Mouse (Mus musculus): ENCODE results near the gene E4f1. TPM values are rescaled to one million over a fixed set of nuclear protein-coding genes. Genes with fewer than 3 reads are reported as not detected.
A peak's percentile ranks its signal among the peaks of the same experiment; 100 is the strongest.
"Not testable (repeated sequence)": the region's sequence is repeated elsewhere in the genome, so short reads cannot be mapped to it uniquely, and the experiment has no call there.

E4f1 gene
- total RNA-seq, 4 experiments from 2014 or later: 20.9 to 37.4 (median 26.4) TPM

DNA sequence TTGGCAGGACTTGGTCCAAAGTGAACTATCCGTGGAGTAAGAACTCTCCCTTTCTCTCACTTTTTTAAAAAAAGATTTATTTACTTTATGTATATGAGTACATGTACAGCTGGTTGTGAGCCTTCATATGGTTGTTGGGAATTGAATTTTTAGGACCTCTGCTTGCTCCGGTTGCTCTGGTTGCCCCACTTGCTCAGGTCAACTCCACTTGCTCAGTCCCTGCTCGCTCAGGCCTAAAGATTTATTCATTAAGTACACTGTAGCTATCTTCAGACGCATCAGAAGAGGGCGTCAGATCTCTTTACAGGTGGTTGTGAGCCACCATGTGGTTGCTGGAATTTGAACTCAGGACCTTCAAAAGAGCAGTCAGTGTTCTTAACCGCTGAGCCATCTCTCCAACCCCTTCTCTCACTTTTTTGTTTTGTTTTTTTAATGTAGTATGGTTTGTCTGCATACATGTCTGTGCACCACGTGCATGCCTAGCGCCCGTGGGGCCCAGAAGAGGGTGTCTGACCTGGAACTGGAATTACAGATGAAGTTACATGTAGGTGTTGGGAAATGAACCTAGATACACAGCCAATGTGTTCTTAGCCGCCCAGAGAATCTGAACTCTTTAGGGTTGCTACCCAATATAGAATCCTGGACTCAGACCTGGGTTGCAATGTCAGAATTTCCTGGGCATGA lies 14.4 kb downstream of the E4f1 start:
- DNase-seq: not testable (repeated sequence)

DNA sequence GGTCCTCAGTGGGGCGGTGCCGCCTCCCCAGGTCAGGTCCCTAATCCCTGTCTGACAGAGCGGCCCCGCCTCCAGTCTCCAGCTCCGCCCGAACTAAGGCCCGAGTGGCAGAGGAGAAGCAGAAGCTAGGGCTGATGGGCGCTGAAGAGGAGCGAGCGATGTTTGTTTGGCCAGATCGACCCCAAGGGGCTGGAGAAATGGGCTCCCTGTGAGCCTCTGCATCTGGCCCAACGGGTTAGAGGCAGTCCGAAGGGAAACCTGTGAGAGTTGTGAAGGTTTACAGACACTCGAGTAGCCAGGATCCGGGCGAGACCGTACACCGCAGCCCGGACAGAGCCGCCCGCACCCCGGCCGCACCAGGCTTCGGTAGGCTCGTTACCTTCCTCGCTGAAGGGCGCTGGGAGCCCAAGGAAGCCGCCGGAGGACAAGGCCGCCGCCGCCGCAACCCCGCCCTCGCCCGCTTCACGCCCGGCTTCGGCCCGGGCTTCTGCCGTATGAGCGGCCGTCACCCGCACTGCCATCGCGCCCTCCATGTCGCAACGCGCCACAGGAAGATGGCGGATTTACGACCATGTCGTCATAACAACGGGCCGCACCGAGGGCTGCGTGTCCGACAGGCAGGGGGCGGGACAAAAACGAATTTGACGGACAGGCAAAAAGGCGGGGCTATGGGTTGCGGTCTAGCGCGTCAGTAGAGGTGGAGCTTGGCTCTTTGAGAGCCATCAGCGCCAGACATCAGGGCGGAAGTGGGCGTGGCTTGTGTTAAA lies 15.2 kb downstream of the E4f1 start:
- peak; percentile 99 for DNase-seq

DNA sequence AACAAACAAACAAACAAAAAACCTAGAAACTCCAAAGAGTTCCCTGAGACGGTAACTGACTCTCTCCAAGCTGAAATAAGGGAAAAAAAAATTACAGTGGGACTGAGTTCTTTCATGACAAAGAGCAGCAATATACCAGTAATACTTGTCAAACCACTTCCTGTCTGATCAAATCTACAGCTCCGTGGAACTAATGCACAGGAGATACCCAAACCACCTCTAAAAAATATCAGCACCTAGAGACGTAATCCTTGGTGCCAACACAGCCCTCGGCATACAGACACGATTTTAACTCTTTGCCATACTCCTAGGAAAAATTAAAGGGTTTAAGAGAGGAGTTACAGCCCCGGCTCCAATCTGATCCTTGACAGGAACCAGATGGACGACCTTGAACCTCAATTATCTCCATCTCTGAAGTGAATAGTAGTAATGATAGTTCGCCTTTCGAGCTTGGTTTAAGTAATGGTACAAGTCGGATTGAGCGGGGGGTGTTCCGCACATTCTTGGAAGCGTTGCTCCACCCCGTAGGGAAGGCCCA lies 15.8 kb downstream of the E4f1 start:
- no peak for DNase-seq

DNA sequence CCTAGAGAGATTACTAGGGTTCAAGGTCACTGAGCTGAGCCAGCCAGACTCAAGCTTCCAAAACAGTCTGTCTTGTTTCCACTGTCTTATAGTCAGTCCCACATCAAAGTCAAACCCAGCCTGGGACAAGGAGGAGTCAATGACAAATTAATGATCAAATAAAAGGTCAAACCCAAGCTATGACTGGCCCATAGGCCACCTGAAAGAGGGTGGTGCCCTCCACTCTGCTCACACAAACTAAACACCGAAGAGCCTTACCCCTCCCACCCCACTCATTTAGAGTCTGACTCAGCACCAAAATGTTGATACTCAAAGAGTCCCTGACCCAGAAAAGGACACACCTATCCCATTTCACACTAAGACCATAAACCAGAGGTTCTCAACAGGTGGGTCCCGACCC lies 16.7 kb downstream of the E4f1 start:
- no peak for DNase-seq

DNA sequence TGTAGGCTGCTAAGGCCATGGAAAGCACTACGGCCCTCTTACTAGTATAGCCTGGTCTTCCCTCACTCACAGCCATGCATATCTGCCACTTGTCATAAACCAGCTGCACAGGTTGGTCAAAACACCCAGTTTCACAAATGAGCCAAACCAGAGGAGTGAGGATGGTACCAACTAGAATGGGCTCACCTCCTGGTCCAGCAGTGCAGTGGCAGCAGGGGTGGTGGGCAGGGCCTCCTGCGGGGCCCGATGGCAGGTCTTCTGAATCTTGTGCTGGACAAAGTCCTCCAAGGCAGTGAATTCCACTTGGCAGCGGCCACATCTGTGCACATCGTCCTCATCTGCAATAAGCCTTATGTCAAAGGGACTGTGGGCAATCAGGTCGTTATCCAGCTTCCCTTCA lies 18.9 kb downstream of the E4f1 start:
- DNase-seq: no peak

DNA sequence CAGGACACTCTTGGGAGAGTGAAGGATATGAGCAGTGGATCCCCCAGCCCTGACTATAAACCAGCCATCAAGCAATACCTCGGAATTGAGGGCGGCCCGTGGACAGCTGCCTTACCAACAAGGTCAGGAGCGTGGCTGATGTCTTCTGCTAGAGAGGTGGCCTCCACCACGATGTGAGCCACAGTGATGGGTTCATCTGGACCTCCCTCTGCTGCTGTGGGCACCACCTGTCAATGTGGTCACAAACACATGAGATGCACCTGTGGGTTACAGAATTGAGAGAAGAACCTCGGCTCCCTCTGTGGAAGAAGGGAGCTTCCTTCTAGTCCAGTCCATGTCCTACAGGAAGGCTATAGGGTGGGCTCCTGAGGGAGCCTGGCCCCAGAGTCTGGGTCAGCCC lies 20.6 kb downstream of the E4f1 start:
- no peak for DNase-seq

DNA sequence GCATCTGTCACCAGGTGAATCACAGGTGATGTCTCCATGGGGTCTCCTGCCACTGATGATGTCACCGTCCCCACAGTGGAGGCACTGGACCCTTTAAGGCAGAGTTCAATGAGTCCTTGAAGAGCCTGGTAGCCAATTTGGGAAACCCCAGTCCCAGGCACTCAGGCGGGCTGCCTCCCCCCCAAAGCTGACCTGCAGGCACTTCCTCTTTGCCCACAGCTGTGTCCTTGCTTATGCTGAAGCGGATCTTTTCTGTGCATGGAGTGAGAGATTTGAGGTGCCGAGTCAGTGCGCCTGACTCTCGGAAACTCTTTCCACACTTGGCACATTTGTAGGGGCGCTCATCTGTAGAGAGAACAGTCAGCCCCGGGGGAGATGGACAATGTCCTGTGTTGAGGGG lies 23.5 kb downstream of the E4f1 start:
- no peak for DNase-seq

DNA sequence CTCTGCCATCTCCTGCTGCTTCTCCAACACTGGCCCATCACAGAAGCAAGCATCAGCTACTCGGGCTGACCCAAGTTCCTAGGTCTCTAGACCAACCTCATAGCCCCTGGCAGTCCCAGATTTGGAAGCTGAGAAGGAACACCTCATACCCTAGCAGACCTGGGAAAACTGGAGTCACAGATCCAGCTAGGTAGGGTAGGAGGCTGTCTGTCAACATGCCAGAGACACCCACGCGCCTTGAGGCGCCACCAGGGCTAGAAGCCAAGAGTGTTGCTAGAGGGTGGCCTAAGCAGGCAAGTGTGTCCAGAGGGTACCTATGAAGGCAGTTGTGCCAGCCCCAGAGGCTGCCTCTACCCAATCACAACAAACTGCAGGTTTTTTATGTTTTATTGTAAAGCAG lies 26.7 kb downstream of the E4f1 start:
- no peak for DNase-seq

DNA sequence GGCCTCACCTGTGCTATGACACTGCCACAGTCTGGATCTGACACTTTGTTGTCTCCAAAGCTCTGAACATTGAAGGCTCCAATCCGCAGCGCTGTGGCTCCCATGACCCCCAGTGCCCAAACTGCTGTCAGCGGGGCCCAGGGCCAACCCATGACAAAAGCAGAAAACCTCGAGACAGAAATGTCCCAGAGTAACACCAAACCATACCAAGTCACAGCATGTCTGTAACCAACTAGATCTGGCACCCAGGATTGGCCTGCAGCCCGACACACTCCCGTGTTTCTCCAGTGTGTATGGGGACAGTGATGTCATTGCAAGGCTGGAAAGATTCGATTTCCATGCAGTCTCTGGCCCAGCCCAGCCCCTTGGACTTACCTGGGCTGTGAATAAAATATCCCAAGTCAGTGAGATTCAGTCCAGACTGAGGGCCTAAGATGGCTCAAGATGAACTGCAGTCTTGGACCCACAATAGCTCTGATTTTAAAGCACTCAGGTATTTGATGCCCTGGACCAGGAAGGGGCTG lies 27.4 kb downstream of the E4f1 start, which contains the start of gene Dnase1l2:
TSS of gene Dnase1l2 (minus strand) at position 474 of the 524 bp plus-strand sequence.
- no peak for DNase-seq

DNA sequence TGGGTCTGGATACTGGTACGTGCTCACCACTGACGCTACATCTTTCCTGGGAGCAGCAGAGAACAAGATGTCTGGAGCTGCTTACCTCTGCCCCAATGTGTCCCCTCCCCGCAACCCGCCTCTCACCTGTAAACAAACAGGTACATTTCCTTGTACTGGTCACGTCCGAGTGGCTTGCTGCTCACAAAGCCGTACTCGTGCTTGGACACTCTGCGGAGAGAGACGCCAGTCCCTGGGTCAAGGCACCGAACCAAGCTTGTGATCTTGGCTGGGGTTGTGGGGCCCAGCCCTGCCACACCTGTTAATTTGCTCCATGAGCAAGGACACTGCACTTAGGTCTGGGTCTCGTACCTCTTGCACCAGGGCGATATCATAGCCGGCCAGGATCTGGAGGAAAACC lies 28.0 kb downstream of the E4f1 start:
- no peak for DNase-seq

DNA sequence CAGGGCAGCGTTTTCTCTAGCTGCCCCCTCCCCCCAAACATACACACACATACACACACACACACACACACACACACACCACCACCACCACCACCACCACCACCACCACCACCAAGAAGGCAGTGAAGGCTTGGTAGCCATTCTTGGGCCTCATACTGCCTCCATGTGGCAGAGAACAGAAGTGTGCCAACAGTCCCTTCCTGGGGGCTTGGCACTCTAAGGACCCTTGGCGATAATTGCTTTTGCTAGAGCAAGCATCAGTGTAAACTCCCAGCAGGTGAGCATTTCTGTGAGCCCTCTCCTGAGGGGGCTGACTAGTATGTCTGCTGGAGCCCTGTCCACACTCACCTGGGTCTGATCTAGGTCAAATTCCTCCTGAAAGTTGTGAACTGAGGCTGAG lies 29.0 kb downstream of the E4f1 start:
- DNase-seq: no peak

DNA sequence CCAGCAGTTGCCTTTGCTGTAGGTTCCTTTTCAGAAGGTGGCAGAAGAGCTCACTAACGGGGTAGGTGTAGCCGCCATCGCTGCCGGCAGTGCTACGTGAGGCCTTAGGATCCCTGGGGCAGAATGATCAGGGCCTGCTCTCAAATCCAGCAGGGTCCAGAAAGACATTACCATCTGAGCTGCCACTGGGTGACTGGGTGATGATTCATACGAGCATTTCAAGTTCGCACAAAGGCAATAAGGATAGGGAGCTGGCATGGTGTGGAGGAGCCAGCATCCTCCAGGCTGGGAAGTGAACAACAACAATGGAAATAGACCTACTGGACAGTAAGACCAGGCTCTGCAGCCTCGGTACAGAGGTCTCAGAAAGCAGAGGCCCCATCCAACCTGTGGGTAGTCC lies 29.7 kb downstream of the E4f1 start:
- no peak for DNase-seq

DNA sequence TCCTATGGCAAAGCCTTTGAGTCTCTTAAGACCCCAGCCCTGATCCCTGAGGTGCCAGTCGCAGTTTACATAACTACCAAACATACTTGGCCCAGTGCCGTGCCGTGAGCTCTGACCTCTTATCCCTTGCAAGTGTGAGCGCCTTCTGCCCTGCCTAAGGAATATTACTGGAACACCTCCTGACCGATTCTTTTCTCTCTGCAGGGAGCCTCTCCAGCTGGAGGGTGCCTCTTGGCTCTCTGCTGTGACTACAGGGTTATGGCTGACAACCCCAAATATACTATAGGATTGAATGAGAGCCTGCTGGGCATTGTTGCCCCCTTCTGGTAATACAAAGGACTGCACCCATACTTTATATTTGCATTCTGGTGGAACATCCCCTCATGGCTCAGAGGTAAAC lies 33.1 kb downstream of the E4f1 start:
- no peak for DNase-seq

DNA sequence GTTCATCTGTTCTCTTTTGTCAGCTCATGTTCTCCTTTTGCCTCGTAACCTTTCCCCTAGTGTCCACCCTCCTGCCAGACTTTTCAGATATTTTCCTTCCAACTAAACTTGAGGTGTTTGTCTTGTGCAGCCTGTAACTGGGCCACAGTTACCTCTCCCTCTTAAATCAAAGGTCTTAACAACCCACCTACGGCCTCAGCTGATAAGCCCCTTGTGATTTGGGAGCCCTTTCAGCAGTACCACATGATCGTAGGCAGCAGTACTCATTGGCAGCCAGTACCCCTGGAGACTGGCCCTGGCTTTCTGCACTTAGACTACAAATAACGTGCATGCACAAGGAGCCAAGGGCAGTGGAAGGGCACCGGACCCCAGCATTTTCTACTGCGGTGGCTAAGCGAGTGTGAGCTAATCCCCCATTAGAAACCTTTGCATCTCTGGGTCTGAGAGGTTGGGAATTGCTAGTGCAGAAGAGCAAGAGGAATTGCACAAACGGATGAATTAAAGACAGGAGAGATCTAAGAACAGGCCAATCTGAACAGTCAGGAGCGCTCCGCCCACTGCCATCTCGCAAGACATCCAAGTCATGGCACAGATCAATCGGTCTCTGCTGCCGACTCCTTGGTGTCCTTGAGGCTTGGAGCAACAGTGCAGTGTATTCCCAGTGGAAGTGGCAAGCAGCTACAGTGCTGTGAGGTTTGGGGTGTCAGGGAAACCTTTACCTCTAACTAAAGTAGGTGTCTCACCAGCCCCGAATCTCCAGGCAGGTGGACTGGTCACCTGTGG lies 40.7 kb downstream of the E4f1 start:
- DNase-seq: no peak

DNA sequence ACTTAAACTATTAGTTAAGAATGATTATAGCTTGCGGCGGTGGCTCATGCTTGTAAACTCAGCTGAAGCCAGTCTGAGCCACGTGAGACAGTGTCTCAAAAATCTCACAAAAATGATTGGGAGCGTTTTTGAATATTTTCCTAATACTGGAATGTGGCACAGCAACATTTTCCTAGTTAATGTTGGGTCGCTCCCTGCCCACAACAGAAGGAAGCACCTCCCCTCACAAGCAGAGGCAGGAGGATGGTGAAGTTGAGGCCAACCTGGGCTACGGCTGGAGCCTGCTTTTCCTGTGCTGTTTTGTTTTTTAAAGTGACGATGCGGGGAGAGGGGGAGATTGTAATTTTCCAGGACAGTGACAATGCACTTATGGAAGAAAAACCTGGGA lies 42.9 kb downstream of the E4f1 start:
- no peak for DNase-seq

DNA sequence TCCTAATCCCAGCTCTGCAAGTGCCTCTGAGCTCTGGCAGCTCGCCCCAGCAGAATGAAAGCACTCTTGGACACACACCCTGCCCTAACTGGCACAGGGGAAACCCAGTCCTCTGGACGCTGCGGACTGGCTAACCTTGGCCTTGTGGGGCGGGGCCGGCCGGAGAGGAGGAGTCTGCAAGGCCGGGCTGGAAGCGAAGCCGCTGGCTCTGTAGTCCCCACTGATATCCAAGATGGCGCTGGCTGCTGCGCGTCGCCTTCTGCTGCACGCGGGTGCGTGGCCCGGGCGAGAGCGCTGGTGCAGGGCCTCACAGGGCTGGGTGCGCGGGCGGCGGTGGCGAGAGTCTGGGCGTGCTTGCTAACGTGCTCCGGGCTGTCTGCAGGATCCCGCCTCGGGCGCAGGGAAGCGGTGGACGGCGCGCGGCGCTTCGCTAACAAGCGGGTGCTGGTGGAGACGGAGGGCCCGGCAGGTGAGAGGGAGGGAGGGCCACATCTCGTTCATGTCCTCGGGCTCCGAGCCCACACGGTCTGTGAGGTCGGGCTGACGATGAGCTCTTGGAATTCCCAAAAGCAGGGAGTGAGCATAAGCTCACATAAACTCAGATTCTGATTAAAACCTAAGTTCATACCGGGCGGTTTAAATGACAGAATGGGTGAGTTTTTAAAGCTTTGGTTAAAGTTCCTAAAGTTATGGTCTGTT lies 43.5 kb downstream of the E4f1 start, which contains the start of gene Eci1:
TSS of gene Eci1 (plus strand) at position 171 of the 699 bp plus-strand sequence.
- peak; percentile 99 for DNase-seq

DNA sequence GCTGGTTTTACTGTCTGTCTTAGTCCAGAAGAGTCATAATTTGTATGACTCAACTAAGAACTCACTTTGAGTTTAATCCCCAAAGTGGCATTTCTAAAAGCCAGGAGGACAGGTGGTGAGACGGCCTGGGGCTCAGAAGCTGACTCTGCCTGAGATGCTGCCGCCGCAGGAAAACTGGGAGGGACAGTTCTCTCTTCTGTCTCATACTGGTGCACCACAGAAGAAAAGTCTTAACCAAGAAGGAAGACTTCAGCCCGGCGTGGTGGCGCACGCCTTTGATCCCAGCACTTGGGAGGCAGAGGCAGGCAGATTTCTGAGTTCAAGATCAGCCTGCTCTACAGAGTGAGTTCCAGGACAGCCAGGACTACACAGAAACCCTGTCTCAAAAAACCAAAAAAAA lies 44.2 kb downstream of the E4f1 start:
- DNase-seq: no peak

DNA sequence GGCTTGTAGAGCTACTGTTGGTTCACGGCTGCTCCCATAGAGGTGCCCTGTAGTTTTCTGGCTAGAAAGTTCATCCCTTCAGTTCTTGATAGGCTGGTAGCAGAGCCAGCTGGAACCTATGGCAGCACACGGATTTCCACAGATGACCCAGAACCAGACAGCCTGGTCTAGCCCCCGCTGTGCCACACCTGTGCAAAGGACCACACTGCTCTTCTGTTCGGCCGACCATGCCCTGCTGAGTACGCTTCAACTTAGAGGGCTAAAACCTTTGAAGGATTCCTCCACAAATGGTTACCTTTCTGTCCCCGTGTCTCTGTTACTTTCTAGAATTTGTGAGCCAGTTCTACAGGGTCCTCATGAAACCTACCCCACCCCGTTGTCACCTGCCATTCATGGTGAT lies 44.8 kb downstream of the E4f1 start:
- DNase-seq: not testable (repeated sequence)

DNA sequence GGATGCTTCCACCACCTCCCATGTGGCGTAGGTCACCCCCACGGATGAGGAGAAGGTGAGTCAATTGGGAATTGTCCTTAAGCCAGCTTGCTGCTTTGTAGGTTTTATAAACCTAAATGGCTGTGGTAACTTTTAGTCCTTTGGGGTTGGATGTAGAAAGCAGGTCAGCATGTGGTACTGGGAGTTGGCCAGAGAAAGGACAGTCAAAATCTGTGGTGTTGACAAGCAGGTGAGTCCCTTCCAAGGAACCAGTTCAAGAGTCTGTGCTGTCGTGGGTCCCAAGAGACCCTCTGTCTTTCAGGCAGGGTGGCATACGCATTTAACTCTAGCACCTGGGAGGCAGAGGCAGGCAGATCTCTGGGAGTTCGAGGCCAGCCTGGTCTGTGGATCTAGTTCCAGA lies 45.6 kb downstream of the E4f1 start:
- DNase-seq: no peak

DNA sequence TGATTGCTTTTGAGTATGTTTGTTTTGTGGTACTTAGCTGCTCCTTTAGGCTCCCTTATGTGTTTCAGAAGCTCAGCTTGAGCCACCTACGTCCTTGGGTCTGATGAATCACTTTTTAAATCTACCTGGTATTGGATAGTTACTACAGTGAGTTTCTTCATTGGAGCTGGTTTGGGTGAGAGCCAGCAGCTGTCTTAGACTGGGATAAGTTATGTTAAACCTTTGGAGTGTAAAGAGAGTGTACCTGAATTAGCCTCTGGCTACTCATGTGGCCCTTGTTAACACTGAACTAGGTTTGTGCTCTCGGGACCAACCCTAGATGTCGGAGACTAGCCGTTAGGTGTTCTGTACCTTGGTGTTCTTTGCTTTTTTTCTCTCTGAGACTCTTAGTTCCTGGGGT lies 47.0 kb downstream of the E4f1 start:
- no peak for DNase-seq

DNA sequence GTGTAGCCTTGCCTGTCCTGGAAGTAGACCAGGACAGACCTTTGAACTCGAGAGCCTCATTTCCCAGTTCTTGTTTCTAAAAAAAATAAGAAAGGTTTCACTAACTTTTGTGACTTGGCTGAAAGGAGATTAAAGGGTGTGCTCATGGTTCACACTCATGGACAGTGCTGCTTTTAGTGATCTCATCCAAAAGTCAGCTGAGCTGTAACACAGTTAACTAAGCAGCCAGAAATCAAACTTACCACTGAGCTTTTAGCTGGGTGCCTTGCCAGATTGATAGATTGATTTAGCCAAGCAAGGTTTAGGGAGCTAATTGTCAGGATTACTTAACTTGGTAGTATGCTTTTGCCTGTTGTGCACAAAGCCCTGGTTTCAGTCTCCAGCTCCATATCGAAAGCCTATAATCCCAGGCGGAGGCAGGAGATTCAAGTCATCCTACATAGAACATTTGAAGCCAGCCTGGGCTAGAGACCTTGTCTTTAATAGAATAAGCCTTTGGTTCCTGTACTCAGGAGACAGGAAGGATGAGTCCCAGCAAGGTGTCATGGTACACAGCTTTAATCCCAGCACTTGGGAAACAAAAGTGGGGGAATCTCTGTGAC lies 54.0 kb downstream of the E4f1 start:
- no peak for DNase-seq

DNA sequence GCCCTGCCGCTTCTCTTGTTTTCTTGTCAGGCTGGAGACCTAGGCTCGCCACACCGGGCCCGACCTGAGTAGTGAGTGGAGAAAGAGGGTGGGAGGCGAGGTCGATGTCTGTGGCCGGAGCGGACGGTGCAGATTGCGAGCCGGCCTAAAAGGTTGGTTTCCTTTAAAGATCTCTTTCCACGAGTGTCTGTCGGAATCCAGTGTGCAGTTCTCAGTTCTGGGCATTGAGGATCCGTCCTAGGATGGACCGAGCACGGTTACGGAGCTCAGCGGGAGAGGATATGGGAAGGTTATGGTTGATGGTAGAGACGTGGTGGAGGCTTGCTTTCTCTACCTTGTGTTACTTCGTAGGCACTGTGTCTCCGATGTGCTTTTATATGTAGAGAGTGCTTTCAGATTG lies 55.1 kb downstream of the E4f1 start:
- DNase-seq: no peak
